Mouse (Mus musculus): Measurements from ENCODE around the gene Gls2.
"Not testable (repeated sequence)": the region's sequence is repeated elsewhere in the genome, so short reads cannot be mapped to it uniquely, and the experiment has no call there.

The Gls2 gene

DNA sequence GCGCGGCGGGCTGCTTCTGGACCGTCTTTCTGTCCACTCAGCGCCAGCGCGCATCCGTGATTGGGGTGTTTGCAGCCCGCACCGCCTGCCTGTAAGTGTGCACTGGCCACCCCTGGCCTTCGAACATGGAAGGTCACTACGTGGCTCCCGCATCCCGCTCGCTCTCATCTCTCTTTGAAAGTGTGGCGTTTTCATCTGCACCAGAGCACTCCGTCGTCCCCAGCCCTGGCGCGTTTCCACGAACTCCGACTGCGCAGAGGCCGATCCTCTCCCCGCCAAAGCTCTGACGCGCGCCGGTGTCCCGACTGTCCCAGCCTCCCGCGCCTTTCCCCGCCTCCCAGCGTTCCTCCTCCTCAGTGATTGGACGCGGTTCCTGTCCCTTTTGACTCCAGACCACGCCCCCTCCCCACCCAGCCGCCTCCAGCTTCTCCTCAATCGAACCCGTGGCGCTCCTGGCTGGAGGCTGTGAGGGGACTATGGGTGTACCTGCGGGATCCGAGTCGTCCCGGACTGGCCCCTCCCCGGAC is at the start of gene Gls2:
TSS of gene Gls2 (plus strand) at position 434 of the 527 bp plus-strand sequence.
- peak; percentile 95 for DNase-seq (ENCODE audit: low spot score)

DNA sequence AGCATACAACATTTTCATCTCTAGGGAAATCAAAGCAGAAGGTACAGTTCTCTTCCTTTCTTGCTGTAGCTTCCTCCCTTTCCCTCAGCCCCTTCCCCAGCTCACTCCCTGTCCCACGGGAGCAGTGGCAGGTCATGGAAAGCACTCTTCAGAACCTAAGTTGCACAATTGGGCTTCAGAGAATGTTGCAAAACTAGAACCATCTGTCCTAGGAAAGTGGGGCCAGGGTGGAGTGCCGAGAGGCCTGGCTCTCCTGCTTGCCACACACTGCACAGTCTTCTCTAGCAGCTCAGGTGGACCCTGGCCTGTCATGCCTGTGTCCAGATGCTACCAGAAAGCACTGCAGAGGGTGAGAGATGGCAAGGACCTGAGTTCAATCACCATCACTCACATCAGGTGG is 49.3 kb upstream of the Gls2 start:
- no peak for DNase-seq (ENCODE audit: low spot score)

DNA sequence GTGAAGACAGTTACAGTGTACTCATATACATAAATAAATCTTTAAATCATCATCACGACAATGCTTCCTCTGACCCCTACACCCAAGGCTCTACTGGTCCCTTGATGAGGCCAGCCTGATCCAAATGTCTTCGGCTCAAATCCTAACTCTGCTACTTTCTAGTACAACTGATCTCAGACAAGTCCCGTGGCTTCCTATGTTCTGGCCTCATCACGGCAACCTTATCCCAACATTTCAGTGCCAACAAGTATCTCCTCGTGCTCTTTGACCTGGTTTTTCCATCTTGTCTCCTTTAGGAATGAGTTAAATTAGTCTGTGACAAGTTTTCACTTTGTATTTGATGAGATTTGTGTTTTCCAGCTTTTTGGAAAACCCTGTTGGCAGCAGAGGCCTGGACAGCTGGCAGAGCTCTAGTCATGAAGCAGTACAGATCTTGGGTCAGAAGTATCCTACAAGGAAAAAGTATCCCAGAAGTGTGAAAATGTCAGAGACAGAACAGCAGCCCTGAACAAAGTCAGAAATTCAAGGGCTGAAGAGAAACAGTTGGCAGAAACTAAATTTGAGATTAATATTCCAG is 45.4 kb upstream of the Gls2 start:
- no peak for DNase-seq (ENCODE audit: low spot score)

DNA sequence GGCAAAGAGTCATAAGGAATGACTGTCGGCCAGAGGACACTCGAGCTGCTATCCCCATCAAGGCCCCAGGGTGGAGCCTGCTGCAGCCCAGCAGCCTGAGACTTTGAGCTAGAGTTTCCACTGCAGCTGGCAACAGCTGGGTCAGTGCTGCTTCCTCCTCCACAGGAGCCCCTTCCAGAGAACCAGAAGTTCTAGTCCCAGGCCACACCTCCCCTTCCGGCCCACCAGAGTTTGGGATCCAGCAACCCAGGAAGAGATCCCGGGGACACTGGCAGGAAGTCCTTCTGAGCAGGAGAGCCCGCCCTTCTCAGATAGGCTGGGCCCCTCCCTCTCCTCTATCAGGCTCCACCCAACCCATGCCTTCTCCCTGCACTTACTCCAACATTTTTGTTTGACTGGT is 44.7 kb upstream of the Gls2 start:
- peak; percentile 66 for DNase-seq (ENCODE audit: low spot score)

DNA sequence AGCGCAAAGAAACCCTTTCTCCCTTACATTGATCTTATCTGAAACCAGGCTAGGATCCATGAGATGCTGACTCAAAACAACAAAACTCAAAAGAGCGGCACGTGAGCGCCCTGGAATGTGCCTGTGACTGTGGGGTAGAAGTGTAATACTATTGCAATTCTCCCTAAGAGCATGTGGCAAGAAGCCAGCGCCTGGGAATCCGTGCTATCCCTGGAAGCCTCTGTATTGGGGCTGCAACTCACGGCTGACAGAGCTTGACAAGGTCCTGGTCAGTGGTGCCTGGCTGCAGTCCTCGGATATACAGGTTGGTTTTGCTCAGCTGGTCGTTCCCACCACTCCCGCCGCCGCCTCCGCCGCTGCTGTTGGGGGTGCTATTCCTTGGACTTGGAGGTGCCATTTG is 43.3 kb upstream of the Gls2 start:
- no peak for DNase-seq (ENCODE audit: low spot score)

DNA sequence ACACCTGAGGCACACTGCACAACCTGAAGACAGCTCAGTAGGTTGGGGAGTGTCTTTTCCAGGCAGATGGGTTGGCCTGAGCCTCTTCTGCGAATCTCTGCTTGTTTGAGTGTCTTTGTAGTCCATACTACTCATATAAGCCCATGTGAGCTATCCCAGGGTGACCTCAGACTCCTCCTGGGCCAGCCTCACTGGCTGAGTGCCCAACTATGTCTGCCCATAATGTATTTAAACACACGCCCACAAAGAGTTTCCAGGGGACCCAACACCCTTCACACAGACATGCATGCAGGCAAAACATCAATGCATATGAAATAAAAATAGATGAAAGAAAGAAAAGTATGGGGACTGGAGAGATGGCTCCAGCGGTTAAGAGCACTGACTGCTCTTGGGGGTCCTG is 40.3 kb upstream of the Gls2 start:
- no peak for DNase-seq (ENCODE audit: low spot score)

DNA sequence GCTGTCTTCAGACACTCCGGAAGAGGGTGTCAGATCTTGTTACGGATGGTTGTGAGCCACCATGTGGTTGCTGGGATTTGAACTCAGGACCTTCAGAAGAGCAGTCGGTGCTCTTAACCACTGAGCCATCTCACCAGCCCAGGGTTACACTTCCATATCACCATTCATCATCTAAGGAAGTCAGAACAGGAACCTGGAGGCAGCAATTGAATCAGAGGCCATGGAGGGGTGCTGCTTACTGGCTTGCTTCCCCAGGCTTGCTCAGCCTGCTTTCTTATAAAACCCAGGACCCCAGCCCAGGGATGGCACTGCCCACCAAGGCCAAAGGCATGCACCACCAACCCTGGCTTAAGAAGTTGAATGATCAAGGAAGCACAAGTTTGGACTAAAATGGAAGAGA is 28.5 kb upstream of the Gls2 start:
- not testable (repeated sequence) for DNase-seq (ENCODE audit: low spot score)

DNA sequence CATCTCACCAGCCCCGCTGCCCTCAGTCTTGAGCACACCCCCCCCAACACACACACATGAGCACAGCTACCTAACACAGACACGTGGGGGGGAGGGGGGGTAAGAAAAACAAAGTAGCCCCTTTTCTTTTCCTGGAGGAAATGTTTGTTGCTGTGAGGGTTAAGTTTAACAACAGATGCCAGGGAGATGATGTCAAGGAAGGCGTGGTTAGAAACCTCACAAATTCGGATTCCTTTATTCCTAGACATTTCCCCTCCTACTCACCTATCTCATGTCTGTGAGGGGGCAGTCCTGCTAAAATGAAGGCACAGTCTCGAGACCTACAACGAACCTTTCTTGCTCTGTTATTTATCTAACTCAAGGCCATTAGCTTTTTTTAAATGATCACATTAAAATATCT is 27.2 kb upstream of the Gls2 start:
- no peak for DNase-seq (ENCODE audit: low spot score)

DNA sequence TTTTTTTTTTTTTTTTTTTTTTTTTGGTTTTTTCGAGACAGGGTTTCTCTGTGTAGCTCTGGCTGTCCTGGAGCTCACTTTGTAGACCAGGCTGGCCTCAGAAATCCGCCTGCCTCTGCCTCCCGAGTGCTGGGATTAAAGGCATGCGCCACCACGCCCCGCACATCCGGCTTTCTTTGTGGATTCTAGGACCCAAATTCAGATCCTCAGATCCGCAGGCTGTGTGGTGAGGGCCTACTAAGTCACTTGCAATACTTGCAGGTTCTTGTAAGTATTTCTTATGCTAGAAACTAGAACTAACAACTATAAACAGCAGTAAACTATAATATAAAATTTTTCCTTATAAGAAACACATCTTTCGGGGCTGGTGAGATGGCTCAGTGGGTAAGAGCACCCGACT is 22.9 kb upstream of the Gls2 start:
- DNase-seq (ENCODE audit: low spot score) = not testable (repeated sequence)

DNA sequence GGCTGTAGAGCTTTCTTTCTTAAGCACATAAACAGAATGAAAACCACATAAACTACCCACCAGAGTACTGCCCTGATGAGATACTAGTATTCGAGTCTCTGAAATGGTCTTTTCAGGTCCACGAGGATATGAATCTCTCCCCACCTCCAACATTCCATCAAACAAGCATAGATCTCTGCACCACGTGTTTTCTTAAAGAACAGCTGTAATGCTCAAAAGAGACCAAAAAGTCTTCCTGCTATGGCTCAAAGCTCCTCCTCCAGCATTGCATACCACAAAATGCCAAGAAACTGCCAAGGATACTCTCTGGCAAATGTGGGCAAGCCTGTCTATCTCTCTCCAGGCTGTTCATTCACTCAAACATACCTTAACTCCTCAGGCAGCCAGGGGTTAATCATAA is 19.0 kb upstream of the Gls2 start:
- DNase-seq (ENCODE audit: low spot score) = no peak

DNA sequence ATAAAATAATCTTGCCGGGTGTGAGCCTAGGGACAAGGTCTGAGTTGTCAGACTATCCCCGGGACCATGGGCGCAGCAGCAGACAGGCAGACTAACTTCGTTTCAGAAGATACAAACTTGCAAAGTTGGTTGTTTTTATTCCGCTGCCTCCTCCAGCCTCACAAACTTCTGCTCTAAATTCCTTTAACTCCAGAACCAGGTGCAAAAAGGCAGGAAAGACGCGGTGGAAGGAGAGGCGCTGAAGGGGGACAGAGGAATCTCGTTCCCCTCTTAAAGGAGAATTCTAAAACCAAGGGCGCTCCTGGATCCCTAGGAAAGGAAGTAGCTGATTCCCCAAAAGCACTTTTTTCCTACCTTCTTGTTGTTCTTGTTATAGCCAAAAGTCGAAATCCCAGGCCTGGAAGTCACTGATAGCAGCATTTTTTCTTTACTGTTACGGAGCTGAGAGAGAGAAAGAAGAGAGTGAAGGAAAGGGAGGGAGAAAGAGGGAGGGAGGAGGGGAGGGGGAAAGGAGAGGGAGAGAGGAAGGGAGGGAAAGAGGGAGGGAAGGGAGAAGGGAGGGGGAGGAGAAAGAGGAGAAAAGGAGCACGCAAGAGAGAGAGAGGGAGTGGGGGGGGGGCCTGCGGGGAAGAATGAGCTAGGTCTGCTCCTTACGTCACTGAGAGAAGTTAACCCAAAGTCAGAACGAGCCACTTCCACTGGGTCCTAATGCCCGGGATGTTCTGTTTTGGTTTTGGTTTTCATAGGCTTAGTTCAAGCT is 18.1 kb upstream of the Gls2 start:
- peak; percentile 82 for DNase-seq (ENCODE audit: low spot score)

DNA sequence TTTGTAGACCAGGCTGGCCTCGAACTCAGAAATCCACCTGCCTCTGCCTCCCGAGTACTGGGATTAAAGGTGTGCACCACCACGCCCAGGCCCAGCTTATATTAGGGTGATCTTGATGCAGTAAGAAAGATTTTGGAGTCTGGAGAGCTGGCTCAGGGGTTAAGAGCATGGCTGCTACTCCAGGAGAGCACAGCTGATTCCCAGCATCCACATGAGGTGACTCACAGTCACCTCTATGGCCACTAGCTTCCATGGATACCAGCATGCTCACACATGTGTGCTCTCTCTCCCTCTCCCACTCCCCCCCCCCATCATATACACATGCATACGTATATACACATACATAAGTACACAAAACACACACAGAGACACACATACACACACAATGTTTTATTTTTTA is 16.9 kb upstream of the Gls2 start:
- no peak for DNase-seq (ENCODE audit: low spot score)

DNA sequence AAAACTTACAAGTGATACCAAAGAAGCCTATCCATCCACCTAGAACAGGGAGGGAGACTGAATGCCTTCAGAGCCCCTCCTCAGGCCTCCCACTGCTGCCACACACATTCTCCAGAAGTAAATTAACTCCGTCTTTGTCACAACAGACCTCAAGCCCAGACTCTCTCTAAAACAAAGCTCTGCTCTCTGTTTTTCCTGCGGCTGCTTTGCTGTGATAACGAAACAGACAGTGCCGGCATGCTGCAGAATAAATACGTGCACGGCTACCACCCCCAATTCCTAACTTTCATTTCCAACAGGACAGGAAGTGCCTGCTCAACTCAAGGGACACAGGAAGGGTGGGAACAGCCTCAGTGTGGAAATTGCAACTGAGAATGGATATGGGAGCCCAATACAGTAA is 14.3 kb upstream of the Gls2 start, which contains the start of gene Rbms2:
TSS of gene Rbms2 (minus strand) at position 309 of the 400 bp plus-strand sequence.
- no peak for DNase-seq (ENCODE audit: low spot score)

DNA sequence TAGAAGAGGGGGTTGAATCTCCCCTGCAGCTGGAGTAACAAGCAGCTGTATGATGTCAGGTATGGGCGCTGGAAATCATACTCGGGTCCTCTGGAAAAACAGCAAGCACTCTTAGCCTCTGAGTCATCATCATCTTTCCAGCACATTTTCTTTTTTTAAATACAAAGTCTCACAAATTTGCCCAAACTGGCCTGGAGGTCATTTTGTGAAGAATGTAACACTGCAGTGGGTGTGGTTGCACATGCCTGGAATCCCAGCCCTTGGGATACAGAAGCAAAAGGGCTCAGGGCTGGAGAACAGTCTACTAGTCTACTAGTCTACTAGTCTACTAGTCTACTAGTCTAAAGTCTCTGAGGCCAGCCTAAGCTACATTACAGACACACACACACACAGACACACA is 10.0 kb upstream of the Gls2 start:
- DNase-seq (ENCODE audit: low spot score) = no peak

DNA sequence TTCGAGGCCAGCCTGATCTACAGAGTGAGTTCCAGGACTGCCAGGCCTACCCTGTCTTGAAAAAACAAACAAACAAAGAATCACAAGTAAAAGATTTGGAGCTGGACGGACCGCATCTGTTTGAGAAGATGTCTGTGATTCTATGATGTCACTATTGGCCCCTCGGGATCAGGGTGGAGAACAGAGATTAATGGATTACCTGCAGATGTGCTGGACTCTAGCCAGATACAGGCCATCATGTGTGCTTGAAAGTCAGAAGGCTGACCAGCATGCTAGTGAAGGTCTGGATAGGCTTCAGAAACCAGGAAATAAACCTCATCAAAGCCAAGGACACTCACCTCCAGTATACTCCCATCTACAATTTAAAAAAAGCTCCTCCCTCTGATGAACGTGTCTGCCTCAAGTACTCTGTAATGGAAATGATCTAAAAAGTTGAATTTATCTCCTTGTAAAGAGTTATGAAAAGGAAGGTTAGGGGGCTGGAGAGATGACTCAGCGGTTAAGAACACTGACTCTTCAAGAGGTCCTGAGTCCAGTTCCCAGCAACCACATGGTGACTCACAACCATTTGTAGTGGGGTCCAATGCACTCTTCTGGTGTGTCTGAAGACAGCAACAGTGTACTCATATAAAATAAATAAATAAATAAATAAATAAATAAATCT is 8.8 kb upstream of the Gls2 start:
- no peak for DNase-seq (ENCODE audit: low spot score)

DNA sequence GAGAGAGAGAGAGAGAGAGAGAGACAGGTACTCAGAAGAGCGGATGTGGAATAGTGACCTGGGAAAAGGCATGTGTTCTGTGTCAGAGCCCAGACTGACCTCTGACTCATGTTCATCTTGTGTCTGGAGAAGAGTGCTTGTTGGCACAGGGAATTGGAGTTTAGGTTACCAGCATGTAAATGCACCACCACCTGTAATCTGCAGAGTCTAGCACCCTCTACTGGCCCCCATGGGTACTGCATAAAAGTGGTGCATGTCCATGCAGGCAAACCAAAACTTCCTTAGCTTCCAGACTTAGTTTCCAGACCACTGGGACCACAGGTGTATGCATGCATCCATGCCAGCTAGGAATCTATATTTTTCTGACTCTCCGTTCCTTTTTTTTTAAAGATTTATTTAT is 8.3 kb upstream of the Gls2 start:
- peak; percentile 88 for DNase-seq (ENCODE audit: low spot score)

DNA sequence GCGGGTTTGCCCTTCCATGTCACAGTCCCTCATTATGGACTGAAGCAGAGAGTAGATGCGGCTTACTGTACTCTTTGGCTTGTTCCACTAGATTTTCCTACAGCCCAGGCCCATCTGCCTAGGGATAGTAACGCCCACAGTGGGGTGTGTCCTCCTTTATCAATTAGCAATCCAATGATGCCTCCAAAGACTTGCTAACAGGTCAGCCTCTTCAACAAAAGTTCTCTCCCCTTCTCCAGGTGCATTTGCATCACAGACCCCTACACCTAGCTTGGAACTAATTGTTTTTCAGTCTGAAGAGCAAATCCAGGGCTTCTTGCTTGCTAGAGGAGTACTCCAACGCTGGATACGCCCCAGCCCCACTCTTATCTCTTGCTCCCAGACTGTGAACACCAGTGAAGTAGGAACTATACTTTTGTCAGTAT is 7.1 kb upstream of the Gls2 start:
- DNase-seq (ENCODE audit: low spot score) = no peak

DNA sequence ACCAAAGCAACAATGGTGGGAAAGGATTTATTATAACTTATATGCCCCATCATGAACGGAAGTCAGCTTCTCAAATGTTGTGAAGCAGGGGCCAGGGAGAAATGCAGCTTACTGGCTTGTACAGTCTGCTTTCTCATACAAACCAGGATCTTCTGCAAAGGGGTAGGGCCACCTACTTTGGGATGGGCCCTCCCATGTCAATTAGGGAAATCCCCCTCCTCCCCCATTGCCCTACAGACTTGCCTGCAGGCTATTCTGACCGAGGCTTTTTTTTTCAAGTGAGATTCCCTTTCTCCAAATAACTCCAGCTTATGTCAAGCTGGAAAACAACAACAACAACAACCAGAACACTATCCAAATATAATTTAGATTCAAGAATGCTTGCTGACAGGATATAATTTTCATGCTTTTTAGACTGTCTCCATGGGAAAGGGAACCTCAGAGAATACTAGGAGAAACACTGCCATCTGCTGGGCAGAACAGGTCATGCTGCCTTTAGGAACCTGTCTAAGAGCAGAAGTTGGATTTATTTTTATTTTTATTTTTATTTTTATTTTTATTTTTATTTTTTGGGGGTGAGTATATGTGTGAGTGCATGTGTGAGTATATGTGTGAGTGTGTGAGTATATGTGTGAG is 5.9 kb upstream of the Gls2 start:
- peak; percentile 90 for DNase-seq (ENCODE audit: low spot score)

DNA sequence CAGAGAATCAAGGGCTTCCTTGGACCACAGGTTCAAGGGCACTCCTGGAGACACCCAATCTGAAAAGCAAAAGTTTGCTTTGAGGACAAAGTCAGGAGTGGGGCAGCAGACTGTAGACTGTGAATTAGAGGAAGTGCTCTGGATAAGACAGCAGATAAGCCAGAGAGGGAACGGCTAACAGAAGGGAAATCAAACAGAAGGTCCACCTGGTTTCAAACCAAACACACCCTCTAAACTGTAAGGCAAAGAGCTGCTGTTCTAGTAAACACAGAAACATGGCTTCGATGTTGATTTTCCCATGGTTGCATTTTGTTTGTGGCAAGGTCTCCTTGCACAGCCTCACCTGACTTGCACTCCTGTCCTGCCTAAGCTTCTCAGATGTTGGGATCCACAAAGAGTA is 2.8 kb upstream of the Gls2 start:
- no peak for DNase-seq (ENCODE audit: low spot score)

DNA sequence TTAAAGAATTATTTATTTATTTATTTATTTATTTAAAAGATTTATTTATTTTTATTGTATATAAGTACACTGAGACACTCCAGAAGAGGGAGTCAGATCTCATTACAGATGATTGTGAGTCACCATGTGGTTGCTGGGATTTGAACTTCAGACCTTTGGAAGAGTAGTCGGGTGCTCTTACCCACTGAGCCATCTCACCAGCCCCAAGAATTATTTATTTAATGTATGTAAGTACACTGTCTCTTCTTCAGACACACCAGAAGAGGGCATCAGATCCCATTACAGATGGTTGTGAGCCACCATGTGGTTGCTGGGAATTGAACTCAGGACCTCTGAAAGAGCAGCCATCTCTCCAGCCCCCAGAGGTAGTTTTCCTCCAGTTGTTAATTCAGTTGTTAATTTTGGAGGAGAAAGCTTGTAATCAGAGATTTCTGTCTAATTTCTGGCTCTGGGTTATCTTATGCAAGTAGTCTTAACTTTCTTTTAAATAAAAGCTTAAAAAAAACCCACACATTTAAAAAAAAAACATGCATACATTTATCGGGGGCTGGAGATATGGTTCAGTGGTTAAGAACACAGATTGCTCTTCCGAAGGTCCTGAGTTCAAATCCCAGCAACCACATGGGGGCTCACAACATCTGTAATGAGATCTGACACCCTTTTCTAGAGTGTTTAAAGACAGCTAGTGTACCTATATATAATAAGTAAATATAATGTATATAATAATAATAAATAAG is 2.1 kb upstream of the Gls2 start:
- DNase-seq (ENCODE audit: low spot score) = not testable (repeated sequence)

DNA sequence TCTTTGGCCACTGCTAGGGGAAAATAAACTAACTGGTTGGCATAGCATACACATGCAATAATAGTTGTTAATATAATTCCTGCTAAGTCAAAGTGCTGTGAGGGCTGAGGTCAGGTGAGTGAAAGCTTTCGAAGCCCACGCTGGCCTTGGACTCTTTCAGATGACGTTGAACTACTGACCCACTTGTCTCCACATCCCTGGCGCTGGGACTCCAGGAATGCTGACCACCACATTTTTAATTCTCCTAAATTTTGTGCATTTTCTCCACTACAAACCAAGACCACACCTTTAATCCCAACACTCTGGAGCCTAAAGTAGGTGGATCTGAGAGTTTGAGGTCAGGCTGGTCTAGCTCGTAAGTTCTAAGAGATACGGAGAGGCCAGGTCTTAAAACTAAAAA is 1.1 kb upstream of the Gls2 start:
- no peak for DNase-seq (ENCODE audit: low spot score)
